Mouse (Mus musculus) G1E (cell line): ENCODE measurements around the gene Dll1.

Source experiments
- CTCF ChIP-seq: IDR thresholded peaks from 2 replicates; pipeline ENCODE4 v1.5.1; 2012; ENCODE audit warnings: low read depth, low read length, inconsistent platforms, mixed read lengths
- GATA2 ChIP-seq: IDR thresholded peaks from 2 replicates; pipeline ENCODE4 v1.6.1; 2012; ENCODE audit warnings: low read depth, low read length, inconsistent platforms, borderline replicate concordance
- POLR2AphosphoS5 ChIP-seq: IDR thresholded peaks from 2 replicates; pipeline ENCODE4 v1.6.1; 2012; ENCODE audit warnings: low read depth, low read length, inconsistent platforms; ENCODE audit not compliant: insufficient replicate concordance

DNA sequence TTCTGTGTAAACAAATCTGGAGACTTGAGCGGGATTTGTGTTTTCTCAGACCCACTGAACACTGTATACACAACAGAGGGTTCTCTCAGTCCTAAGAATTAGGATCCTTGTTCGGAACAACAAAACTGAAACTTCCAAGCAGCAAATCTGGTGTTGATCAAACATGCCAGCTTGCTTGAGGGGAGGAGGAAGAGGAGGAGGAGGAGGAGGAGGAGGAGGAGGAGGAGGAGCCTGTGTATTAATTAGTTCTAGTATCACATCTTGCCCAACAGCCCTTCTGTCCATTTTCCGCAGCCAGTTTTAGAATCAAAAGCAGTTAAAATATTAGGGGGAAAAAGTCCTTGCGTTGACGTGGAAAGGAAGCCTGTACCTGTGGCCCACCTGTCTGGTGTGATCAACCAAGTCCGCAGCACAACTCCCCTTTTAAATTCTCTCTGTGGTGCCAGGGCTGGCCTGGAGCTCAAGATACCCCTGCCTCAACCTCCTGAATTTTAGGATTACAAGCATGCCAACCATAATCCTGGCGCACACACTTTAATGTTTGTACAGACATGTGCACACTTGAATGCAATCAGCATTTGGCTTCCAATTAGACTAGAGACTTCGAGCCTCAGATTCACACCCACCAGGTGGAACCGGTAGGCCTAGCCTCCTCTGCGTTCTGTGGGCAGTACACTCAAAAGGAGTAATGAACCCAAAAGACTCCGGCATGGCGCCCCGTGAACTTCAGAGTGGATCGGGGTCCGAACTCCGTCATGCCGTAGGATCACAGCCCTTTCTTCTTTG, 3.3 kb upstream of the Dll1 start:
- TF ChIP-seq CTCF (no peak), POLR2AphosphoS5 (no peak), GATA2 (no peak)
